Mouse (Mus musculus) ovary, adult 18-20 months (tissue): ENCODE data around the gene Tlk1.

Source experiments
- DNase-seq: peaks from one replicate; pipeline ENCODE4 v3.0.0; 2022; ENCODE audit warnings: low spot score, mixed read lengths

Tlk1 gene

DNA sequence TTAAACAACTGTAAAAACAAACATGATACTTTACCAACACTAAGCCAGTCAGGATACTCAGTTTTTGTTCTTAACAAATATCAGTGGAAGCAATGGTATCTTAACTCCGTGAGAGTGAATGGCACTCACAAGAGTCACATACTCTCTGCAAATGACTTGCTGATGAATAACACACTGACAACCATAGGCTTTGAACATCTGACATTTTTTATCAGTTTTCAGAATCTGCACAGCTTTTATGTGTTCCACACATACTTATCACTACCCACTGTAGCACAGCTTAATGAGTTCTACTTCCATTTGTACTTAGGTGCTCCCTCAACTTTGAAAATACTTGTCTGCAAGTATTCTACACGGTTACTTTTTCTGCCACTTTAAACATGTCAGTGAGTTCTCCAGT lies 35.3 kb downstream of the Tlk1 start:
- no peak for DNase-seq

DNA sequence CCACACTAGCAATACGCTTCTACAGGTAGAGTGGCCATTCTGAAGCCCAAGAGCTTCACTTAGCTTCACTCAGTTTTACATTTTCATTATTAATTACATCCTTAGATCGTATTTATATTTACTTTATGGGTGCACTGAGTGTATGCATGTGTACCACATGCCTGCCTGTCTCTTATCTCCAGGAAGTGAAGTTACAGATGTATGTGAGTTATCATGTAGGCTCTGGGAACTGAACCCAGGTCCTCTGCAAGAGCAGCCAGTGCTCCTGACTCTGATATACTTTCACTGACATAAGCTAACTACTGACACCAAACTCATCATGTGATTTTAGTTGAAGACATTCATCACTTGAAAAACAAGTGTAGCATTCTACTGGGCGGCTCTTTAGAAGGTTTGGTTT lies 36.2 kb downstream of the Tlk1 start:
- DNase-seq = no peak

- DNase-seq = no peak
Measured at GRCm38 (mm10) chr2:70784447-70784846, 41.1 kb downstream of the Tlk1 start.

- no peak for DNase-seq
Measured at GRCm38 (mm10) chr2:70783504-70783903, 42.0 kb downstream of the Tlk1 start.

- DNase-seq = no peak
Measured at GRCm38 (mm10) chr2:70779634-70780033, 45.9 kb downstream of the Tlk1 start.

DNA sequence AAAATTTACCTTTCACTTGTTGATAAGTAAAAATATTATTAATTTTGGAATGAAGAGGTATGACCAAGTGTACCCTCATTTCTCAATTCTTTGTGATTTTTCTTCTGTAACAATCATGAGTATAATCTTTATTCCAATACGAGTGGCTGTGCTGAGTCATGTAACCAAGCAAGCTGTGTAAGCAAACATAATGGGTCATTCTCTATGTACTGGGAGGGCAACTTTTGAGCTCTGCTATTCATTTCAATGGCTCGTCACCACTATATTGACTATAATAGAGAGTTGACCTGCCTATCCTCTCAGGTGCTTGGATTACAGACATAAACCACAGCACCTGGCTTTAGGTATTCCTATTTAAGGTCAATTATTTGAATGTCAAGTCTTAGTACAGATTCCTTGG lies 48.8 kb downstream of the Tlk1 start:
- no peak for DNase-seq

GRCm38 (mm10) chr2:70764734-70765133 lies 60.8 kb downstream of the Tlk1 start:
- no peak for DNase-seq

- DNase-seq = no peak
Measured at GRCm38 (mm10) chr2:70762741-70763140, 62.8 kb downstream of the Tlk1 start.

DNA sequence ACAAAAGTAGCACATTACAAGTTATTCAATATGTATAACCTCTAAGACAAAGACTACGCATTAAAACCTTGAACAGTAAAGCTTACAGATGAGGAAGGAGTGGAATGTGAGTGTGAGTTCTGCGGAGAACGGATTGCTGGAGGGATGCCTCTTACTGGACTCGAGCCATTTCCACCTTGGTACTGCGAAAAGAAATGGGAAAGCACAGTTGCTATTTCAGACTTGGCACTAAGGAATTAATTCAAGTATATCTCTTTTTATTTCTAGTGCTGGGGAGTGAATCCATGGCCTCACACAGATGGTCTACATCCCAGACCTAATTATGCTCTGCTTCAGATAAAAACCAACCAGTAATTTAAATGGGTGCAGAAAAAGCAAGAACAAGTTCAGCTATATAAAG lies 73.4 kb downstream of the Tlk1 start:
- no peak for DNase-seq

- DNase-seq = no peak
Measured at GRCm38 (mm10) chr2:70751655-70752054, 73.9 kb downstream of the Tlk1 start.

- DNase-seq = no peak
Measured at GRCm38 (mm10) chr2:70742588-70742987, 82.9 kb downstream of the Tlk1 start.

GRCm38 (mm10) chr2:70741901-70742300 lies 83.6 kb downstream of the Tlk1 start:
- DNase-seq = no peak

- no peak for DNase-seq
Measured at GRCm38 (mm10) chr2:70736008-70736407, 89.5 kb downstream of the Tlk1 start.

GRCm38 (mm10) chr2:70735534-70735933 lies 90.0 kb downstream of the Tlk1 start:
- no peak for DNase-seq

- DNase-seq = no peak
Measured at GRCm38 (mm10) chr2:70727089-70727488, 98.4 kb downstream of the Tlk1 start.

DNA sequence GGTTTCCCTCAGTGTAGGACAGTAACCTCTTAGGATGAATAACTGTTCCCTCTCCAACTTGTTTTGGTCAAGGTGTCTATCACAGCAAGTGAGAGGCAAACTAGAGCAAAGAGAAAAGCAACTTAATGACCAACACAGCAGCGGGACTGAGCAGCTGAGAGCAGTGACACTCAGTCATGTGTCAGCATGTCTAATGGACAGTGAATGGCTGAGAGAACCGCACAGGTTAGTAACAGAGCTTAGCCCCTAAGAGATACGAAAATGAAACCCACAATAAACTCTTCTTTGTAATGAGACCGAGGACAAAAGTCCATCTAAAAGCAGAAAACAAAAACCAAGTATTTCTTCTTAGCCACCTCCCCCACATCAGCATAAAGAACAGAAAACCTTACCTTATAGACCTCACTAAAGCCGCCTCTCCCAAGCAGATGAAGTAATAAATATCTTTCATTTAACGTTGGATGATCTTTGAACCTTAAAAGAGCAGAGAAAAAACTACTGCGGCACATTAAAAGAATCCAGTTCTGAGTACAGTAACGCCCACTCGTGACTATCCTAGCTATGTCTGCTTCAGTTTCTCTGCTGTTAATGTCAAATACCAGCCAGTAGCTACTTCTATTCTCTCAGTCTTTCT lies 101.8 kb downstream of the Tlk1 start:
- DNase-seq = no peak

DNA sequence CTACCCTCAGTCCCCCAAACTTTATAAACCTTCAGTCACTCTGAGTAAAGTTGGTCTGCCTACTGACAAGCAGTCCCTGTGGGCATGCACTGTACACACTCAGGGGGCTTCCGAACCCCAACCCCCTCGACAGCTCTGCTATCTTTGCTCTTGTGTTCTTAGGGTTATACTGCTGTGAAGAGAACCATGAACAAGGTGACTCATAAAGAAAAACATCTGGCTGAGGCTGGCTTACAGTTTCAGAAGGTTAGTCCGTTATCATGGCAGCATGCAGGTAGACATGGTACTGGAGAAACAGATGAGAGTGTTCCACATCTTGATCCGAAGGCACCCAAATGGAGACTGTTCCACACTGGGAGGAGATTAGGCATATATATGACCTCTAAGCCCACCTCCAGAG lies 114.7 kb downstream of the Tlk1 start:
- no peak for DNase-seq

- DNase-seq = no peak
Measured at GRCm38 (mm10) chr2:70710236-70710635, 115.3 kb downstream of the Tlk1 start.

DNA sequence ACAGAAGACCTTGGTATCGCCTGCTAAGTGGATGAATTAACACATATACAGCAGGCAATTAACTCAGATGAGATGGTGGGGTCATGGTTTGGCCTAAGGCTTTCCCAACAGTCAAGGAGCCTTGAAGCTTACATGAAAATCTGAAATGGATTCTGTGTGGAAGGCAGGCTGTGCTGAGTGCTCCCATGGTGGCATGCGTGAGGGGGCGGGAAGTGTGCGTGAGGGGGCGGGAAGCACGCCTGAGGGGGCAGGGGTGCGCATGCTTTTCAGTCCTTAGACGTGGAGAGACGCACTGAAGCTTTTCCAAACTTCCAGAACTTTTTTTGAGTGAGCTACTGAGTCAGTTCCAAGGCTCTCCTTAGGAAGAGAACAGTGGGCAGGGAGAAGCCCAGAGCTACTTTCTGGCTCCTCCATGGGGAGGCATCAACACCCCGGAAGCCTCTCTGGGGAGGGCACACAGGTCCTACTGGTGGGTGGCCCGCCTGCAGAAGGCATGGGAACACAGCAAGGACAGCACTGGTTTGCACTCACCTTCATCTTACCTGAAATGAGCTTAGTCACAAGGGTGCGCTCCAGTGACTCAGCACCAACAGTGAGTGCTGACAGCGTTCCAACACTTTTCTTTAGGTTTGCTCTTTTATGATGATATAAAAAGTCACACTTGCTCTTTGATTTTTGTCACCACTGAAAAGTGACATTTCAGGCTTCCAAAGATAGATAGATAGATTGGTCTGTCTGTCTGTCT lies 116.4 kb downstream of the Tlk1 start:
- no peak for DNase-seq

GRCm38 (mm10) chr2:70702403-70702802 lies 123.1 kb downstream of the Tlk1 start:
- DNase-seq = no peak

DNA sequence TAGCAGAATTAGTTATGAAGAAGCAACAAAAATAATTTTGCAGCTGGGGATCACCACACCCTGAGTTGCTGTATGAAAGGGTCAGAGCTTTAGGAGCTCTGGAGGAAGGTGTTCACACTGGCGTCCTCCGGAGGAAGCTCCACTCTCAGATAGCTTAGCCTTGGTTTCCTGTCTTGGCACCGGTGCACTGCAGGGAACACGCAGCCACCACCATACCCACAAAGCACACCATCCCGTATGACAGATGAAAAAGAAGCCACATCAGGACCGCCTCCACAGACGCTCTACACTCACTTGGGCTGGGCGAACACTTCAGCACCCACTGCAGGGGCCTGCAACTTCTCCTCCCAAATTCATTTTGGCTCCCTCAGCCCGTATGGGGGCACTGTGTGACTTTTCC lies 124.0 kb downstream of the Tlk1 start:
- no peak for DNase-seq

- DNase-seq = no peak
Measured at GRCm38 (mm10) chr2:70700851-70701250, 124.7 kb downstream of the Tlk1 start.

GRCm38 (mm10) chr2:70695712-70696111 lies 129.8 kb downstream of the Tlk1 start:
- no peak for DNase-seq

DNA sequence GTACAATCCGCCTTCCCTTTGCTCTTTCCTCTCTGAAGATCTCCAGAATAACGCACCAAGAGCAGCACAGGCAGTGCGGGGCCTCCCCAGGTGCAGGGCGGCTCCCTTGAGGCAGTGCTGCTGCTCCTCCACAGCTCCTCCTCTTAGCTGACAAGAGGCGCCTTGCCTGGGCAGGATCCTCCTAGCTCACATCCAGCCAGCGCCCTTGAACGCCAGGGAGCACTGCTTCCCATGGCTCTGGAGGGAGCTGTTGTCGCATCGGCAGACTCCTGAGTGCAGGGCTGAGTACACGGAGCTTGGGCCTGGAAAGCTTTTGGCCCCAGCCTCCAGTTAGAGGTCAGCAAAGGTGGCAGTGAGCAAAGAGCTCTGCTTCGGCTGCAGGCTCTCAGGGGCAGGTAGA lies 135.3 kb downstream of the Tlk1 start:
- DNase-seq = no peak
